Mouse (Mus musculus): ENCODE results near the gene Abhd14b.

DNA sequence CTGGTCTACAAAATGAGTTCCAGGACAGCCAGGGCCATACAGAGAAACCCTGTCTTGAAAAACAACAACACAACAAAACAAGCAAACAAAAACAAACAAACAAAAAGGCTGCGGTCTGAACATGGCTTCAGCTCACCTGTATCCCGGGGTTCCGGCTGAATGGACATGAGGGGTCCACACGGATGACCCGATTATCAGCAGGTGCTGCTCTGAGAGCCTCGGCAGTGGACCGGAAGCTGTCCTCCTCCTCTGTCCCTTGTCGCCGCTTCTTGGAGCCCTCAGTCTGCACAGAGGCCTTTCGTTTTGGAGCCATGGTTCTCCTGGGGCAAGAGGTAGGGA is 28.4 kb downstream of the Abhd14b start, which contains the start of gene Rrp9:
- TF ChIP-seq CTCF (IDR thresholded peaks at IDR 0.05; ENCODE audit: extremely low read depth, insufficient read depth, insufficient read length, insufficient replicate concordance) (no peak), POLR2A (IDR thresholded peaks at IDR 0.05; ENCODE audit: low read depth, low read length) (no peak)
